Comparison of ENCODE assay signal across 15 mouse cellular contexts in genomic region chr3:60841895-60842294, GRCm38 (mm10).
"Had no signal": no experiment of that assay in that cellular context is flagged by ENCODE, and none has a peak within 500 bp of the region (broad histone marks: within the 10 kb centered on the region; RNA-seq: fewer than 3 reads in every experiment).

No protein-coding gene starts in this region.

- H3K4me3 ChIP-seq: neural tube, embryonic 15.5 days; stomach, embryonic 15.5 days had no signal

- H3K27ac ChIP-seq: neural tube, embryonic 15.5 days; stomach, embryonic 15.5 days; stomach, postnatal 0 days had no signal

- DNase-seq: retina, postnatal 1 day; right cerebral cortex, adult 18-20 months; right cerebral cortex, postnatal 14 days; right cerebral cortex, postnatal 25 days; right cerebral cortex, postnatal 4 days; spleen, adult 18-20 months; thymus, adult 18-20 months; thymus, adult 2 months; thymus, postnatal 14 days; thymus, postnatal 25 days; thymus, postnatal 36 days; thymus, postnatal 4 days had no signal

- H3K4me1 ChIP-seq: neural tube, embryonic 15.5 days; stomach, embryonic 15.5 days had no signal

- H3K36me3 ChIP-seq: neural tube, embryonic 15.5 days; stomach, embryonic 15.5 days had no signal

- H3K9ac ChIP-seq: neural tube, embryonic 15.5 days; stomach, embryonic 15.5 days had no signal

- H3K4me2 ChIP-seq: neural tube, embryonic 15.5 days; stomach, embryonic 15.5 days had no signal

- H3K27me3 ChIP-seq: neural tube, embryonic 15.5 days; stomach, embryonic 15.5 days had no signal

- H3K9me3 ChIP-seq: neural tube, embryonic 15.5 days; stomach, embryonic 15.5 days had no signal
